Mouse (Mus musculus) G1E (cell line): ENCODE data around the gene Ipo9.

ENCODE experiments used
- CTCF ChIP-seq: IDR thresholded peaks from 2 replicates; pipeline ENCODE4 v1.5.1; 2012; ENCODE audit warnings: low read depth, low read length, inconsistent platforms, mixed read lengths
- GATA1 ChIP-seq: IDR thresholded peaks from 2 replicates; pipeline ENCODE4 v1.6.1; 2012; ENCODE audit warnings: borderline replicate concordance, low read length, inconsistent platforms, mixed read lengths
- TAL1 ChIP-seq: conservative IDR thresholded peaks from 2 replicates; pipeline ENCODE4 v1.6.1; 2012; ENCODE audit warnings: low read depth, low read length, inconsistent platforms, mixed read lengths

- TF ChIP-seq TAL1 (no peak), CTCF (no peak), GATA1 (no peak)
Measured at GRCm38 (mm10) chr1:135449876-135450275, 19.6 kb upstream of the Ipo9 start.
